Mouse (Mus musculus): ENCODE measurements around the gene Acox1.

The Acox1 gene

GRCm38 (mm10) chr11:116170003-116170800 lies 28.6 kb downstream of the Acox1 start:
- no peak for DNase-seq (ENCODE audit: extremely low read depth, insufficient read length, low spot score)

GRCm38 (mm10) chr11:116169214-116169613 lies 29.6 kb downstream of the Acox1 start:
- DNase-seq (ENCODE audit: extremely low read depth, insufficient read length, low spot score) = no peak

DNA sequence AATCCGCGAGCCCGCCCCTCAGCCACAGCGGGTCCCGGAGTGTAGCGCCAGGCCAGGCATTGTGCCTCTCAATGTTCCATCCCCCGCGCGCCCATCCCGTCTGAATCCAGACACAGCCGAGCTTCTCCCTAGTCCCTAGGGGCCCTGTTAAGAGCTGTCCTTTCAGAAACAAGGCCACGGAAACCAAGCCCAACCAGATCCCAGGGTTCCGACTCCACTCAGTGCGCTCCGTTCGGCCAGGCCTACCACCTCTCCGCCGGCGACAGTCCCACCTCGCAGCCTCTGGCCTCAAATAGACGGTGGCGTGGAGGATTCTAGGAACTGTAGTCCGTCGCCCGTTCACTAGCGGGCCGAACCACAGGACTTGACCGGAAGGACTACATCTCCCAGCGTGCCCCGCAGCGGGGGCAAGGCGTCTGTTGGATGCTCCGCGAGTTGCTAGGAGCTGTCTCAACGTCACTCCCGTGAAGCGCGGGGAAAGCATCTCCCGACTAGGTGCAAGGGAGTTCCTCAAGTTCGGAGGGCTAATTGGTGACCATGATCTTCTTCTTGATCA lies 30.9 kb downstream of the Acox1 start, which contains the start of gene Fbf1:
Gene Fbf1, minus strand, starts transcription at position 283 of the 556 bp plus-strand sequence.
- peak; percentile 95 for DNase-seq (ENCODE audit: extremely low read depth, insufficient read length, low spot score)

DNA sequence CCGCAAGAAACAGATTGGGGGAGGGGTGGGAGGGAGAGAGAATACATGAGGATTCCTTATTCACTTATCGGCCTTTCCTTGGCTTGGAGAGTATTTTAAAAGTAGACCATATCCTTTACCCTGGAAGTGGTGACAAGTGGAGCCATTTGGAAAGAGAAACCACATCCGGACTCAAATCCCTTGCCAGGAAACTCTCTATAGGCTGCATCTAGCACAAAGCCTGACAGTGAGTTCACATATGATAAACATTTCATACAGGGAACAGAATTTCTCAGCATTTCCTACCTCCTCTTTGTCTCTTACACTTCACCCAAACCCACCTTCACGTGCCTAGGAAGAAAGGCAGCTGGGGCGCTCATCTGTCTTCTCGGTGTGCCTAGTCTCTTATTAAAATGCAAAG lies 31.6 kb downstream of the Acox1 start:
- peak; percentile 55 for DNase-seq (ENCODE audit: extremely low read depth, insufficient read length, low spot score)

- no peak for DNase-seq (ENCODE audit: extremely low read depth, insufficient read length, low spot score)
These were observed 35.8 kb downstream of the Acox1 start for GRCm38 (mm10) chr11:116163002-116163401.

DNA sequence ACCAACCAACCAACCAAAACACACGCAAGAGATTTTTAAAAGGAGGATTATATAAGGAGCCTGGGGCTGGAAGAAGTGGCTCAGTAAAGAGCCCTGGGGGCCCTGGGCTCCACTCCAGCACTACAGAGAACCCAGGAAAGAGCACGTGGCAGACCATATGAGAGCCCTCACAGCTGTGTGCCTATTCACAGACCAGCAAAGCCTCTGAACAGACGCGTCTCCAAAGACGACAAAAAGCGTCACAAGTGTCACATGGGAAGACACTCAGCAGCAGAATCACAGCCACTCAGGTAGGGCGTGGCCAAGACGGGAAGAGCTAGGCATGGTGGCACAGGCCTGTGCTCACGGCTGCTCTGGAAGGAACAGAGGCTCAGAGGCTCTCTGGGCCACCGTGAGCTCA lies 36.7 kb downstream of the Acox1 start:
- DNase-seq (ENCODE audit: extremely low read depth, insufficient read length, low spot score) = no peak

DNA sequence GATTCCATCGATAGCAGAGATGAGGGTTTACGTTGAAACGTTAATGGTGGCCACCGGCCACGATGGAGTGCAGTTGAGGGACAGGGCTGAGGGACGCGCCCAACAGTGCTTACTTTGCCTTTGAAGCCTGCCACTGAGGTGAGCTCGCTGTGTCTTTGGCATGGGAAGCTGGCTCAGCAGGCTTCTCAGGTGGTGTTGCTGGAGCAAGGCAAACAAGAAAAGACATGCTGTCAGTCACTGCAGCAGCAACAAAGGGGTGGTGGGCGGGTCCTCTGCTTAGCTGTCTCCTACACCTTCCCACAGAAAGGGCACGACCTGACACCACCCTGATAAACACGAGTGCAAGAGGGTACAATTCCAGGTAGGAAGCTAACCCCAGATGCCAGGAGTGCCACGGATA lies 37.5 kb downstream of the Acox1 start:
- no peak for DNase-seq (ENCODE audit: extremely low read depth, insufficient read length, low spot score)

DNA sequence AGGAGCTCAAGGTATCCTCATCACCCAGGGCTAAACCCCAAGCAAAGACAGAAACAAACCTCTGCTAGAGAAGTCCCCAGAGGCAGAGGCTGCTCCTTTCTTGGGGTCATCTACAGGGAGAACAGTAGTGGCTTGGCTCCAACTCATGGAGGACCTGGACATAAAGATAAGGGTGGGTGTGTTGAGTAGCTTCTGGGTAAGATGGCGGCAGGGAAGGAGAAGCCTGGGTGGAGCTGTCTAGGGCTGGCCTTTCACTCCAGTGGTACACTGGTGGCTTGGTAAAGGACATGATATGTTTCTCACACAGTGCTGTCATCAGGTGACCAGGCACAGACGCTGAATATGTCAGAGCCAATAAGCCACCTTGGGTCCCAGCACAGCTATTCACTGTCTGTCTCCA lies 47.9 kb downstream of the Acox1 start:
- no peak for DNase-seq (ENCODE audit: extremely low read depth, insufficient read length, low spot score)

- no peak for DNase-seq (ENCODE audit: extremely low read depth, insufficient read length, low spot score)
These were observed 49.5 kb downstream of the Acox1 start for GRCm38 (mm10) chr11:116149341-116149740.

- DNase-seq (ENCODE audit: extremely low read depth, insufficient read length, low spot score) = no peak
These were observed 50.1 kb downstream of the Acox1 start for GRCm38 (mm10) chr11:116148761-116149221.

GRCm38 (mm10) chr11:116146294-116146985 lies 52.4 kb downstream of the Acox1 start:
- no peak for DNase-seq (ENCODE audit: extremely low read depth, insufficient read length, low spot score)

- no peak for DNase-seq (ENCODE audit: extremely low read depth, insufficient read length, low spot score)
These were observed 53.2 kb downstream of the Acox1 start for GRCm38 (mm10) chr11:116145481-116146293.

DNA sequence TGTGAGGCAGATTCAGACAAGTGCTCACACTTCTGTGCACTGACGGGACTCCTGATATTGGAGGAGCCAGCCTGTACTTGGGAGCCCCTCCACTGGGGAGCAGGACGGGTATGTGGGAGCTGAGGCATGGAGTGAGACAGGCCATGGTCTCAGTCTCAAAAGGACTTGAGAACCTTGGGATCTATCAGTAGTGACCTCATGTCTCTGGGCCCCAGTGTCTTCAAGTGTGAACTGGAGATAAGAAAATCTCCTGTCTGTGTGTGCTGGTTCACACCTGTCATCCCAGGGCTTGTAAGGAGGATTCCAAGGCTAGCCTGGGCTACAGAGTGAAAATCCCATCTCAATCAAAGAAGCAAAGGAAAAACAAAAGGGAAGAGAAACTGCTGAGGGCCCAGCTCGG lies 55.4 kb downstream of the Acox1 start:
- no peak for DNase-seq (ENCODE audit: extremely low read depth, insufficient read length, low spot score)

DNA sequence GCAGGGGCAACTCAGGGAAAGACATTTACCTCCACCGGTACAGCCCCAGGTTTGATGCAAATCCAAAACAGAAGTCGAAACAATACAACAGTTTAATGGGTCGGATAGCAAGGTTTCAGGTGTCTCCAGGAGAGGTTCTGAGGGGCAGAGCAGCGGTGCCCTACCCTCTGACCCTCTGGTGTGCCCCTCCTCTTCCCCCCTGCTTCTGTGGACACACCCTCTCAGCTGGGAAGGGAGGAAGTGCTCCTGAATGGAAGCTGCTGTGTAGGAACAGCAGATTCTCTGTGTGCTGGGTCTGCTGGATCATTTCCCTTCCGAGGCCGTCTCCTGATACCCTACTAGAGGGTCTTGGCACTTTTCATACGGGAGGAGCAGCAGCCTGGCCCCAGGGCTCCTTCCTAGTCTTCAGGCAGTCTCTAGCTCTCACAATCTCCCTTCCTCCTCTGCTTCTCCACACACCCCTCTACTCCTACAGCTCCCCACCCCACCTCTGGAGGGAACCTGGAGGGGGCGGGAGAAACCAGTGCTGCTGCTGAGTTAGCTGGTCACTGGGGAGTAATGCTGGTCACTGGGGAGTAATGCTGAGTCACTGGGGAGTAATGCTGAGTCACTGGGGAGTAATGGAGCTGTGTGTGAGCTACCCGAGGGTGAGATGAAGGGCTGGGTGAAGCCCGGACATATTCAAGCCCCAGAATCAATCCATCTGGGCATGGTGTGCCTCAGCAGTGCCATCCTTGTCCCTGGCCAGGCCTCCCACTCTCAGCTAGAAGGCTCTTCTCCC lies 56.4 kb downstream of the Acox1 start:
- peak; percentile 65 for DNase-seq (ENCODE audit: extremely low read depth, insufficient read length, low spot score)

DNA sequence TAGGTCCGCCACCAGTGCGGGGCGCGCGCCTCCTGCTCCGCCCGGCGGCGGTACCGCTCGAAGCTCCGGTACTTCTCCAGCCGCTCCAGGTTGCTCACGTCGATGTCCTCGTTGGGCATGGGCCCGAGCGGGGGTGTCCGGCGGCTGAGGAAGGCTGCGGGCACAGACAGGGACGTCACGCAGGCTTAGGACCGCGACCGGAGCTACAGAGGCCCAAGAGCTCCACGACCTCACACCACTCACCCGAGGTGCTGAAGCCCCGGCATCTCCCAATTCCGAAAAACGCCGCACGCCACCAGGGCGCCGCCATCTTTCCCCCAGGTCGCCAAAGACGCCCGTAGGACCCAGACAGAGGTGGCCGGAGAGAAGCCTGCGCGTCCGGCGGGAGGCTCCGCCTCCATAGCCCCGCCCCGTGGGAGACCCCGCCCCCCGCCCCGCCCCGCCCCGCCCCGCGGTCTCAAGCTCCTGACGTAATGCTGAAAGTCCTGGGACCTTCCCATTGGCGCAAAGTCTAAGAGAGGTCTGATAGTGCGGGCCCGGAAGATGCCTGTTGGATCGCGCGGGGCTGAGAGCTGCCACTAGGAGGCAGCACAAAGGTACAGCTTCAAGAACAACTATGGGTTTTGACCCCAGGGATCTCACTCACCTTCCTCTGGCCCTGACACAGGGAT lies 60.2 kb downstream of the Acox1 start, which contains the start of gene Mrpl38:
Gene Mrpl38, minus strand, starts transcription at position 401 of the 671 bp plus-strand sequence.
- DNase-seq (ENCODE audit: extremely low read depth, insufficient read length, low spot score) = peak; percentile 85

- DNase-seq (ENCODE audit: extremely low read depth, insufficient read length, low spot score) = no peak
These were observed 60.8 kb downstream of the Acox1 start for GRCm38 (mm10) chr11:116138096-116138467.

- DNase-seq (ENCODE audit: extremely low read depth, insufficient read length, low spot score) = no peak
These were observed 64.7 kb downstream of the Acox1 start for GRCm38 (mm10) chr11:116134171-116134570.

DNA sequence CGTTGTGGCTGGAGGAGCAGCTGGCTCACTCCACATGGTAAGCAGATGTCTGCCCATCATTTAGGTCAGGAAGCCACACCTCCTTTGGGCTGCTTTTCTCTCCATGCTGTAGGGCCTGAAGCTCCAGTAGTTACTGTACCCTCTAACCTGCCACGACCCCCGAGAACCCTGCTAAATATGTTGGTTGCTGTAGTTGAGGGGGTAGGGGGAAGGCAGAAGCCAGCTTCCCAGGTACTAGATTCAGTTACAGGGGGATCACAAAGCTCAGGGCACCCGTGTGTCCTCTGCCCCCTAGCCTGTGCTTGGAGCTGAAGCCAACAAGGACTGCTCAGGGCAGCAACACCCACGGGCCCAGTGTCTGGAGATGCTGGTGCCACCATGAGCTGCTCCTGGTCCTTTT lies 65.3 kb downstream of the Acox1 start:
- no peak for DNase-seq (ENCODE audit: extremely low read depth, insufficient read length, low spot score)
